Mouse (Mus musculus) G1E (cell line): ENCODE data around the gene Olfr1512.

Experiments used
- CTCF ChIP-seq: IDR thresholded peaks from 2 replicates; pipeline ENCODE4 v1.5.1; 2012; ENCODE audit warnings: low read depth, low read length, inconsistent platforms, mixed read lengths
- GATA1 ChIP-seq: IDR thresholded peaks from 2 replicates; pipeline ENCODE4 v1.6.1; 2012; ENCODE audit warnings: borderline replicate concordance, low read length, inconsistent platforms, mixed read lengths
- TAL1 ChIP-seq: conservative IDR thresholded peaks from 2 replicates; pipeline ENCODE4 v1.6.1; 2012; ENCODE audit warnings: low read depth, low read length, inconsistent platforms, mixed read lengths

DNA sequence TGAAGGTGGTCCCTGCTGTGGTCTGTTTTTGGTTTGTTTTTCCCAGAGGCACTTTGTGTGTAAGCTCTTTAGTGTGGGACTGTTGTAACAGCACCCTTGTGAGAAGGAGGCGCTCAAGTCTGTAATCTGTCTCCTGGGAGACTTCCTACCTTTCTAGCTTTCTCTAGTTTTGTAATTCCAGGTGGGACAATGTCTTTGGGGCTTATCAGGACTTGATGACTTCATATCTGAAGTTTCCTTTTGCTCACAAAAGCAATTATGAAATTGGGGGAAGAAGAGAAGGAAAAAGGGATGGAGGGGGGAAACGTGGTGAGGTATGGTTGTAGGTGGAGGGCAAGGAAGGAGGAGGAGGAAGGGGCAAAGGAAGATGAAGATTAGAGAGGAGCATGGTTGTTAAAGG is at the start of gene Olfr1512:
- no peak for TF ChIP-seq CTCF
- TF ChIP-seq TAL1 = no peak
- no peak for TF ChIP-seq GATA1
